Mouse (Mus musculus) adrenal gland, postnatal 36 days (tissue): ENCODE results near the gene Hic1. TPM values are rescaled to one million over a fixed set of nuclear protein-coding genes. Genes with fewer than 3 reads are reported as not detected.
"Not testable (repeated sequence)": the region's sequence is repeated elsewhere in the genome, so short reads cannot be mapped to it uniquely, and the experiment has no call there.

Source experiments
- DNase-seq, 2 experiments: peaks; one replicate each; pipeline ENCODE4 v3.0.0; 2021; ENCODE audit warnings: mixed read lengths in 1 of 2
- total RNA-seq, 2 experiments: library from RNA; stranded (reverse); gene quantifications; 2 replicates each; pipeline ENCODE4 v1.2.3; 2021

Gene Hic1
- total RNA-seq, 2 experiments from 2014 or later: 8.3 to 9.0 TPM

DNA sequence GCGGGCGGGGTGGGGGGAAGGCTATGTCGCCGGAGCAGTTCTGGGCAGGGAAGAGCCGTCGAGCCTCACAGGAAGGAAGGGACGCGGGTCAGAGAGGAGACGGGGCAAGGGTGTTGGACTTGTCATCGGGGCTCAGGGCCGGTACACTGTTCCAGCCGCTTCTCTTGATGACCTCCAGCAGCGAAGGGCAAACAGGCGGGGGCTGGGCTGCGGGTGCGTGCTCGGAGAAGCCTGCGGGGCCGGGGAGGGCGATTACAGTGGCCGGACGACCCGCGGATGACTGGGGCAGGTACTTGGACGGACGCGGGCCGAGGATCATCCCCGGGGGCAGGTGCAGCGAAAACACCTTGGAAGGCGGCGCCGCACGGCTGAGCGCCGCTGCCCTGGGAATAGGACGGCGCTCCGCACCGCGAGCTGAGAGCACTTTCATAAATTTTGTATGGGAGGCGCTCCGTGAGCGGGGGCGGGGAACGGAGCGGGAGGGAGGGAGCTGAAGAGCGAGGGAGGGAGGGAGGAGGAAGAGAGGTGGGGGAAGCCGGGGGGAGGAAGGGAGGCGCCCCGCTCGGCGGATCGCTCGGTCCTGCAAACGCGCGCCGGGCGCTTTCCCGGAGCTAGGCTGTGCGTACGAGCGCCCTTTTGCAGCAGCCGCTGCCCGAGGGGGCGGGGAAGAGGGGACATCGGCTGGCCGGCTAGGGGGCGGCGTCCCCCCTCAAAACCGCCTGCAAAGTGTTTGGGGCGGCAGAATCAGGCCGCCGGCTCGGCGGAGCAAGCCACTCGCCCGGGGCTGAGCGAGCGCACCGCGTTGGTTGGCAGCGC, 24.1 kb upstream of the Hic1 start, which contains the start of gene Rtn4rl1:
Gene Rtn4rl1 (plus strand): TSS at position 528 of the 816 bp plus-strand sequence.
- peak; percentile 89 to 94 for DNase-seq

DNA sequence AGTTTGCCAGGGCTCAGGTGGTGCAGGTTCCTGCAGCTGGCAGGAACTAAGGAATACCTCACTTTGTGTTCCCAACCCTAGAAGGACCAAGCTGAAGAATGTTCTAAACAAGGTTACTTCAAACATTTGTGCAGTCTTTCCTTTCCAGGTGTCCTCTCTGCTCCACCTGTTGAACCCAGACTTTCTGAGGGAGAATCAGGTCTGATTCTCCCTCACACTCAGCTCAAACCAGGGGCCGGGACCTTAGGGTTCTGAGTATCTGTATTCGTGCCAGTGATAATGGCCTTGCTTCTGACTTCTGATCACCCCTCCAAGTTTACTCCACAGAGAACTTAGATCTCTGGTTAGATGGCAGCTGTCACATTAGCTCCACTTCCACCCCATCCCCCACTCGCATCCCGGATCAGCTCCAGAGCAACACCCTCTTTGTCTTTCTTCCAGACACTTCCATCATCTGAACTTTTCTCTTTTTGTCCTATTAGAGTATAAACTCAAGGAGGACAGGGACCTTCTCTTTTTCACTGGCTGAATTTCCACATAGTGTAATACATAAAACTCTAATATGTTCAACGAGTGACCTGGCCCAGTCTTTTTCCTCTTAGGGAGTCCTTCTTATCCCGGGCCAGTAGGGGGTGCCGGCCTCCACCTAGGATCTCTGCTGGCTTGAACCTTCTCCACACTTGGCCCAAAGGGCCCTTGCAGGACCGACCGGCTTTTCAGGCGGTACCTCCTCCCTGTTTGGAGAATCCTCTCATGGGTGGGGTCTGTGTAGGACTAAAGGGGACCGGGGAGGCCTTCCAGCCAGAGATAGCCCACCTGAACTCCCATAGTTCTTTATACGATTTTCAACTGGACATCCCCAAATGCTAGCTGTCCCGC, 23.3 kb upstream of the Hic1 start:
- peak; percentile 89 to 94 for DNase-seq

DNA sequence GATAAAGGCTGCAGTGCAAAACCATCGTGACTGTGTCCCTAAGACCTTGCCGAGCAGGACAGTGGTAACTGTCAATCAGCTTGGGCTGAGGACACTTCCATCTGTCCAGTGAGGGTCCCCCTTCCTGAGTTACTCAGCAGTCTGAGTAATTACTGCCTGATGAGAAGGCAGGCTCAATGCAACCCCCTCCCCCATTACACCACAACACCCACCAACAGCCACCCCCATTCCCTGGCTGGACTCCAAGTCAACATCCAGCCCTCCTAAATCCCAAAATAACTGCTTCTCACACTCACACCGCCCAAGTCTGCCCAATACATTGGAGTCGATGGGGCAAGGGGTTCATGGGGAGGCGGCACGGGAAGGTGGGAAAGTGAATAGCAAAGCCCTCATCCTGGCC, 22.5 kb upstream of the Hic1 start:
- DNase-seq: no peak

DNA sequence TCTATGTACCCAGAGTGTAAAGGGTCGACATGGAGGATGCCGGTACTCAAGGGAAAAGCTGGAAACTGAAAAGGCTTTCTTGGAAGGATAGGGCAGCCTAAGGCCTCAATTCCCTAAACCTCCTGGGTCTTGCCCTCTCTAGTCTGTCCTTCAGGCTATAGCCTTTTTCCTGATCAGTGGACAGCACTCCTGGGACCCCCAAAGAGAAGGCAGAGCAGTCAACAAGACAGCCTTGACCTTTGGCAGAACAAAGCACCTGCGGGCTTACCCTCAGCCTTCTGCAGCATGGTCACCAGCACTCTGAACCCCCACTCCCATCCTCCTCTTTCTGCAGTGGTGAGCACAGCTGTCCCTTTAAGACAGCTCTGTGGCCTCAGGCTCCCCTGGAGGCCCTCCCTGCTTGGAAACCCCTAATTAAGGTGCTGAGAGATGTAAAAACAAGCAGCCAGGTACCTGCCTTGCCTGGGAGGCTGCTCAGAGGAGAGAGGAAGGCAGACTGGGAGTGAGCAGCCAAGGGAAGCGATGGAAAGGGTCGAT, 21.7 kb upstream of the Hic1 start, which contains the start of gene Dph1:
Gene Dph1 (minus strand): TSS at position 337 of the 537 bp plus-strand sequence.
- no peak for DNase-seq

DNA sequence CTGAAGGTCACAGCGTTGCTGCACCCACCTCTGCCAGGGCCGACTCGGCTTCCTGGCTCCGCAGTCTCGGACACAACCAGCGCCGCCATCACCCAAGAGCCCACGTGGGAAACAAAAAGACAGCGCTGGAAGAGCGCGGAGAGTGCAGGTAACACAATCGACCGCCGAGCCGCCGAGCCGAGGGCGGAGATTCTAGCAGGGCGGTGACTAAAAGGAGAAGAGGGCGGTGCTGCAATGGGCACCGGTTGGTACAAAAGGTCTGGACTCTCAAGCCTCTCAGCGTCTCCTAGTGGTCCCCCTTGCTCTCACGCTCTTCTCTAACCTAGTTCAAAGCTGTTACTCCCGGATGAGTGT, 21.0 kb upstream of the Hic1 start:
- DNase-seq: peak; percentile 90

DNA sequence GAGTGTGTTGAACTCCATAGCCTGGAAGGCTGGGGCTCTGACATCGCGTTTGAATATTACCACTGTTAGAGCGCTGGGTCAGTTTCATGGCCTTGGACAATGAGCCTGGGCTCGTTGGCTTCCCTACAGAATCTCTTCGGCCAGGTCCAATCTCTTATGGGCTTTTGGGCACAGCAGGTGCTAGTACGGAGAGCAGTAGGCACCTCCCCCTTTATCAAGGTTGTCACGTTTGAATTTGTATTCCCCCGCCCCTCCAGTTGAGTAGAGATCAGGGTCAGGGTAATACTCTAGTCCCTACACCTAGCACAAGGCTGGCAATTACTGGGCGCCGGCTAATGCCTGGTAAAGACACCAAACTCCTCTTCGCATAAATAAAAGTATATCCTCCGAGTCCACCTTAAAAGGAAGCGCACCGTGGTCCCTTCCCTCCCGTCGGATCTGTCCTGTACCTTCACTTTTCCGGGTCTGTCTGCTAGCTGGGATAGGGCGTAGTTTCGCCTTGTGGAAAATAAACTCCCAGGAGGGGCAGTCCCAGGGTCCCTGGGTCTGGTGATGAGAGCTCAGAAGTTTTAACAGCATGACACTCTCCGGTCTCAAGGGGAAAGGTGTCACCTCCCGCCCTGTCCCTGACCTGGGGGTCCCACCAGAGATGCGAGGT, 20.5 kb upstream of the Hic1 start:
- peak in 1 of 2 experiments; percentile 23 for DNase-seq

DNA sequence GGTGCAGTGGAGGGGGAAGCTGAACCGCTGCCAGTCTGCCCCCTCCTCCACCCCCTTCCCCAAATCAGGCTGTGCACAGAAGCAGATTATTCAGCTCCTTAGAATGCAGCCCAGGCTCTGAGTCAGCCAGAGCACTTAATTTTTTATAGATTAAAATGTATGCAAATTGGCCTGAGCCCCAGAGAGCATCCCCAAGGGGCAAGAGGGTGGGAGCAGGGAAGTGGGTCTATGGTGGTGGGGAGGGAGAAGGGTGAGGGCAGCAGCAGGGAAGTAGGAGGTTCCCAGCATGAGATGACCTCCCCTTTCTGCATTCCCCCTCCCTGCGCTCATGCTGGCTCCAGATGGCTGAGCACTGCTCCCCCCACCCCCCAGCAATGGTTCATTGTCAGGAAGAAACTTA, 15.7 kb upstream of the Hic1 start:
- DNase-seq: no peak

DNA sequence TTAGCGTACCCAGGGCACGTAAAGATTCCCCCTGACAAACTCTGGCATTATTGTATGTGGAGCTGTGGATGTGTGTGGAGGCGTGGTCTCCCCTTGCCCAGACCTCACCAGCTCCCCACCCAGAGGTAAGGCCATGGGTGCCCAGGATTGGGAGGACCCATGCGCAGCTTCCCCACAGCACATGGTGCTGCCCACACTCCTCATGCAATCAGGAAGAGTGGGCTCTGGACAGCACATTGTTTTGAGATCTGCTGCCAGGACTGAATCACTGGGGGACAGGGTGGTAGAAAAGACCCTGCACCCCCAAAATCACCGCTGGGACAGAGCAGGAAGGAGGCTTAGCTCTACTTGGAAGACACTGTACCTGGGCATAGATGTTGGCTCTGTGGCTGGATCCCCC, 15.3 kb upstream of the Hic1 start:
- no peak for DNase-seq

DNA sequence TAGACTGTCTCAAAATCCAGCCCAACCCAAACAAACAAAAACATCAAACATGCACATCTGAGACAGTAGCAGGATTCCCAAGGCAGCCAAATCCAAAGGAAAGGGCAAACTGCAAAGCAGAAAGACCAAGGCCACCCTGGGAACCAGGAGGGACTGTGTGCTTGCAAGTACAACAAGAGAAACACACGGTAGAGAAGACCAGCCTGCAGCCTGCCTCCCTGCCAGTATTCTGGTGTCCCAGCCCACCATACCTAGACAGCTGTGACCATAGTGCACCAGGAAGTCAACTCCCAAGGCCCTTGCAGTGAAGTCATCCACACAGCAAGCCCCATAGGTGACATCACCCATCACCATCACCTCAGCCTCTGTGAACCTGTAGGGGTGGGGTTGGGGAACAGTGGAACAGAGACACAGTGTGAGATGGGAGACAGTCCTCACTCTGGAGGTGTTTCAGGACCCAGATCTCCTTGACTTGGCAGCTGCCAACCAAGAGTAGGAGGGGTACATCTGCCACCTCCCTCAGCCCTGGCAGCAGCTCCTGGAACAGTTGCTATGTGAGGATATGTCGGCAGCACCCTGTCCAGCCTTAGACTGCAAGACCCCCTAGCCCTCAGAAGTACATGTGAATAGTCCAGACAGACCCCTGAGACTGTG, 14.7 kb upstream of the Hic1 start:
- DNase-seq: no peak

DNA sequence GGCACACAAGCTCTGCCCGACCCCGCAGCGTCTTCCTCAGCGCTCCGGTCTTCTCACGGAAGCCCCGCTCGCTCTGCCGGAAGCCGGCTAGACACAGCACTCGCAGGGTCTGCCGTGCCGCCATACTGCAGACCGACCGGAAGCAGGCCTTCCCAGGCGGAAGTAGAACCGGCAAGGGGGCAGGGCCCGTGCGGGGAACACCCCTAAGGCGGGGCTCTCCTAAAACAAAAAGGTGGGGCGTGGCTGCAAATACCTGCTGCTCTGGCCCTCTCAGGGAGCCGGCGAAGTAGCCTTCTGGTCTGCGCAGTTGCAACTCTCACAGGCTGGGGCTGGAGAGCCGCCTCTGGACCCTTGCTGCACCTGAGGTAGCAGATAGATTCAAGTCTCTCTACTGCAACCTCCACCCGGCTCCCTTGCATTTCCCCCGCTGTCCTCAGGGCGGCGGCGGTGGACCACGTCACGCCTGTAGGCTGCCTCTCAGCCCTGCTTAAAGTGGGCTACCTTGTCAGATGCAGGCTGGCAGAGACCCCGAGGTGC, 9.4 kb upstream of the Hic1 start, which contains the start of gene Ovca2:
Gene Ovca2 (minus strand): TSS at position 164 of the 537 bp plus-strand sequence.
- peak; percentile 93 to 94 for DNase-seq

DNA sequence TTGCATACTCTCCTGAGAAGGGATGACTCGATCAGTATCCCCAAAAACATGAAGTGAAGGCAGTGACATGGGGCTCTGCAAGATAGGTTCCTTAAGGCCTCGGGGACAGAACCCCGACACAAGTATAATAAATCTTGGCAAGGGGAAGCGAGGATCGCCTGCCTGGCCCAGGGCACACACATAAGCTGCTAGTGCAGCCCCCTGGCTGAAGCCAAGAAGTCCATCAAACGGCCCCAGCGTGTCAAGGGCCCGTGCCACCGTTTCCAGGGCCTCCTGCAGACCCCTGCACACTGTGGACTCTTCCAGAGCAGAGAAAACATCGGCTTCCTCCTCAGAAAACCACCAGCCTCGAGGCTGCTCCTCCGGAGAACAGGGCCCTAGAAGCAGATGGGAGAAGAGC, 8.7 kb upstream of the Hic1 start:
- no peak for DNase-seq

DNA sequence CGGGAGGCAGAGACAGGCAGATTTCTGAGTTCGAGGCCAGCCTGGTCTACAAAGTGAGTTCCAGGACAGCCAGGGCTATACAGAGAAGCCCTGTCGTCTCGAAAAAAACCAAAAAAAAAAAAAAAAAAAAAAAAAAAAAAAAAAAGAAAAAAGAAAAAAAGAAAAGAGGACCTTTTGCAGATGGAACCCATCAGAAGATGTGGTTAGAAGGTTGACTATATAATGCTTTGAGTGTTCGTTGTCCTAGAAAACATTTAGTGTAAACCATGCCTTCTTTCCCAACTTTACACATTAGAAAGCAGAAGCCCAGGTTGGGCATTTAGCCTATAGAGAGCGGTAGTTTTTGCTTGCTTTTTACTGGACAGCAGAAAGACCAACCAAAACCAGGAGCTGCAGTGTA, 5.3 kb upstream of the Hic1 start:
- not testable (repeated sequence) for DNase-seq

DNA sequence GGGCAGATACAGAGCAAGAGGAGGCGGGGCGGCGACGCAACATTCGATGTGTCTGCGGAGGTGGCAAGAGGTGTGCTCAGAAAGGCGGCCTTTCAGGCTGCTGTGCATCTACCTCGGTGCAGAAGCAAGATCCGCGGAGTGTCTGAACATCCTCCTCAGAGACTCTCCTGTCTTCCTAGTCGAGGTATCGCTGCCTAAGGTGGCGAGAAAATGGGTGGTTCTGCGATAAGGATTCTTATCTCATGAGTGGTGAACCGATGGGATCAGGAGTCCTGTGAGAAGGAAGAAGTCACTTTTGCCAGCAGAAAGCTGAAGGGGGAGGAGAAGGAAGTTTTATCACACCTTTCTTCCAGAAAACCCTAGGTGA, 4.5 kb upstream of the Hic1 start:
- no peak for DNase-seq

DNA sequence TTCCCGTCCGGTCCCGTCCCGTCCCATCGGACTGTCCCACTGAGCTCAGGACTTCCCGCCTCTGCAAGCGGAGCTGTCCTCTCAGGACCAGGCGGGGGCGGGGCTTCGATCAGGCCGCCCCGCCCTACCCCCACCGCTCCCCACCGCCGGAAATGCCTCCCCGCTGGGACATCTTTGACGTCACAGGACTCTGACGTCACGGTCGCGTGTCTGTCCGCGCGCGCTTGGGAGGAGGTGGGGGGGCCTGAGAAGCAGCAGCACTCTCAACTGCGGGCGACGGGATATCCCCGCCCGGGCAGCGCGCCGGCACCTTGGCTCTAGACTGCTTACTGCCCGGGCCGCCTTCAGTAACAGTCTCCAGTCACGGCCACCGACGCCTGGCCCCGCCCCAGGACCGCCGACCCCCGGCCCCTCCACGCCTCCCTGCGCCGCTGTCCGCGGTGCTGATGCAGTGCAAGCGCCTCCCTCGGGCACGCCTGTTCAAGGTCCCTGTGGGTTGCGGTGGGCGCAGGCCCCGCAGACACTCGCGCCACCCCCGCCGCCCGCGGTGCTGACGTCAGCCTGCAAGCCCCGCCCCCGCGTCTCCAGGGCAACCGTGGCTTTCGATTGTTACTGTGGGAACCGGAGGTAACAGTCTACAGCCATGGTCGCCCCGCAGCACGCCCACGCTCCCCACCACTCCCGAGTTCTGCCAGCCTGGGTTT, 3.9 kb upstream of the Hic1 start:
- peak; percentile 89 to 91 for DNase-seq

DNA sequence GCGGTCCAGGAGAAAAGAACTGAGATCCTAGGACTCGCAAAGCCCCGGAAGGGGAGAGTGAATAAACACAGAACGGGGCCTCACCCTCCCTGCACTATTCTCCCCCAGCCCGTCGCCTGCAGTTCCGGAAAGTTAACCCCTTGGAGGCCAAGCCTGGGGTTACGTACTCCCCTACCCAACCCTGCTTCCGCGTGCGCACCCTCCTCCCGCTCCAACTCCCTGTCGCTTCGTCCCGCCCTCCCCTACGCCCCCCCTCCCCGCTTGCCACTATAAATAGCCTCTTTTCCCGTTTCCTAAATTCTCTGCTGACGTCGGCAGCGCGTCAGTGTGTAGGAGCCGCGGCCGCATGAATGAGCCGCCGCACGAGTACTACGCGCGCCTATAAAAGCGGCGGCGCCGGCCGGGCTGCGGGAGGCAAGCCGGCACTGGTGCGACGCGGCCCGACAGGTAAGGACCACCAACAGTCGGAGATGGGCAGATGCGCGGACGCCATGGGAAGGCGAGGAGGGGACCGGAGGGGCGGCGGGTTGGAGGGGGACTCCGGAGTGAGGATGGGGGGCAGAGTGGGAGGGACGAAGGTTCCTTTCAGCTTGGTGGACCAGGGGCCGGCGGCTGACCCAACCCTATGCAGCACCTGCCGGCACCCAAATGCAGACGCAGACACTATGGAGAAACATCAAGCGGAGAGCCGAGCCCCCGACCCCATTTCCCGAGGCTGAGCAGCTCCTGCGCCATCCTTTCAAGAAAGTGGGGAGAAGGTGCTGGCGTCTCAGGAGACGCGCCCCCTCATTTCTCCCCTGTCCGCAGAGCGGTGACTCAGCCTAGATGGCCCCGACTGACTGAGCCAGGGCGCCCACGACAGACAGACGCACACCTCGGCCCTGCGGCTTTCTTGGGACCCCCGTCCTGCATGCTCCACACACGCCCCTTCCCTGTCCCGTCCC, 3.1 kb upstream of the Hic1 start:
- peak; percentile 37 to 55 for DNase-seq

DNA sequence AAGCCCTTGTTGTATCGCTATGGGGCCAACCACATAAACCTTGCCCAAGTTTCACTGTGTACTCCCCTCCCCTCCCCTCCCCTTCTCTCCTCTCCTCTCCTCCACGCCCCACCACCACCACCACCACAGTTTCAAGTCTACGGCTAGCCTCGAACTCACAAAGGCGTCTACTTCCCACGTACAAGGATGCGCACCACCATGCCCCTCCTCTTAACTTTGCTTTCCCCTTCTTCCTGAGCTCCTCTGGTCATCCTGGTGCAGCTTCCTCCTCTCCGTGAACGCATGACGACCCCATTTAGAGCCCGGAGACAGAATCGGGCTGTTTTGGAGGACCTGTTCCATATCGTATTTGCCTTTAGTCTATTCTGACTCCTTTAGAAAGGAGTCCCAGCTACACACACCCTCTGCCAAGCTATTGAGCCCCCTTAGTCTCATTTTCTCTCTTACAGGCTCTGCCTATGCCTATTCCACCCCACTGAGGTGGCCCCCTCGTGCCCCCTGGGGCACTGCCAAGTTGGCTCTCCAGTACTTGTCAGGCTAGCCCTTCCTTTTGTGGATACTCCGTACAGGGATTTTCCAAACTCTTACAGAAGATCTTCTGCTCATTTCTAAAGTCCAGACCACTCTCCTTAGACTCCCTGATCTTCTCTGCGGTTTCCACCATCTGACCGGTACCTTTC, 2.0 kb upstream of the Hic1 start:
- no peak for DNase-seq

DNA sequence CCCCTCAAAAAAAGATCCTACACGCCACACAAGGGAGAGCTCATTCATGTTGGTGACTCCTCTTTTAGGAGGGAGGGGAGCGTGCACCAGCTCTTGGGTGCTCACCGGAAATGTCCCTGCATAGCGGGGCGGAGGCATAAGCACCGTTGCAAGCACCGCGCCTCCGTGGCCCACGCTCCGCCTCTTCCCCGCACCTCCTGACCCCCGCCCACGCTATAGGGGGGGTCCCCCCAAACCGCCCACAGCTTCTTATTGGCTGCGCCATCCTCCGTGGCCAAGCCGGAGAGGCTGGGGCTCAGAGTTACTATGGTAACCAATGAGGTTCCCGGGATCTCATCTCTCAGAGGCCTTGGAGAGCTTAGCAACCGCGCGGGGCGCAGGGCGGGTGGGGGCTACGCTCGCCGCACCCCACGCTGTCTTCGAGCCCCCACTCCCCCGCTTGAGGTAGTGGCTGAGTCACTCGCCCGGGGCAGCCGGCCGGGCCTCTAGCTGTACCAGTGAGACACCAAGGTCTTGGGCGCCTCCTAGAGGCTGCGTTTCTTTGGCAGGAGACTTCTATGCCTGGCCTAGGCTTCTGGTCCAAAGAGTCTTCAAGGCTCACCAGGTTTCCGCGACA, 925 bp upstream of the Hic1 start:
- DNase-seq: peak; percentile 94 to 96

DNA sequence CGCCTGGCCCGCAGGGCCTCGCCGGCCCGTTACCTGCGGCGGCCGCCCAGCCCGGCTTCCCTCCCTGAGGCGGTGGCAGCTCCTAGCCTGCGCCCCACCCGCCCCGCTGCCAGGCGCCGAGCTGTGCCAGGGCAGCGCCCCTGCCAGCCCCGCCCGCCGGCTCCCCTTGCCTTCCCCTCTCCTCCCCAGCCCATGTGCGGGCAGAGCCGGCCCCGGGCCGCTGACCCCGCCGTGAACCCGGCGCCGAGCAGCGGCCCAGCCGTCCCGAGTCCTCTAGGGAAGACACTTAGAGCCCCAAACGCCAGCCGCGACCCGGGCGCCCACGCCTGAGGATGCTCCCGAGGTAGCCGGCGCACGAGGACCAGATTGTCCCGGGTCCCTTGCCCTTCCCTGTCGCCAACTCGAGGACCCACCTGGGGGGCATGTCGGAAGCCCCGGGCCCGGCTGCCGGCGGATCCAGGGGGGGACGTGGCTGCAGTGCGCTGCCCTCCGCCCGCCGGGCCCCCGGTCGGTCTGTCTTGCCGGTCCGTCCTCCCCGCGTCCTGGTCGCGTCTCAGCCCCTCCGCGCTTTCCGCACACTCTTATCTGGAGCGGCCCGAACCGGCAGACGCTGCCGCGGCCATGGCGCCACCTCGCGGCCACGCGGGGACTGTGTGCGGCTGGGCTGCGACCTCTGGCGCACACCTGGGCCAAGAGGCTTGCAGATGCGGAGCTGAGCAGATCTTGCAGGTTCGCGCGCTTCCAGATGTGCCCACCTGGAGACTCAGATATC, 543 bp downstream of the Hic1 start:
- DNase-seq: peak; percentile 87 to 93
